Mouse (Mus musculus) embryonic stem cell, embryonic (primary cell): ENCODE results near the gene Cfap69.
"Not testable (repeated sequence)": the region's sequence is repeated elsewhere in the genome, so short reads cannot be mapped to it uniquely, and the experiment has no call there.

ENCODE experiments used
- CTCF ChIA-PET, 4 experiments: fragments of 300-600 bp in 2 of 4; fragments of 350-600 bp in 2 of 4; sonication (Branson Sonifier 250); formaldehyde crosslinking; loops; one replicate each; lab custom pipeline; 2022; ENCODE audit warnings: inconsistent platforms in 2 of 4; lab: Charles Lee
- POLR2A ChIA-PET, 4 experiments: fragments of 300-600 bp in 2 of 4; fragments of 350-600 bp in 2 of 4; sonication (Branson Sonifier 250); formaldehyde crosslinking; loops; one replicate each; lab custom pipeline; 2022; ENCODE audit warnings: antibody characterized with exemption in 4 of 4, inconsistent platforms in 1 of 4; lab: Charles Lee

Cfap69 gene

GRCm38 (mm10) chr5:5663655-5664370 lies at the start of gene Cfap69:
Gene Cfap69 (minus strand): TSS chr5:5664239.
- CTCF ChIA-PET: interaction anchor here in 3 of 4 experiments (0.6 to 1.7 kb wide), 3 partner anchors 20 to 85 kb away, joined by 4 to 5 read pairs (median 4); partner anchors contain the start of gene Steap1 (in 1 of the 3)
- POLR2A ChIA-PET: interaction anchor here in 3 of 4 experiments (0.7 to 1.3 kb wide), 6 partner anchors 13 to 105 kb away, joined by 3 to 9 read pairs (median 4); partner anchors contain the start of genes Gtpbp10 (in 1 of the 3) and Steap2 (in 1 of the 3)

DNA sequence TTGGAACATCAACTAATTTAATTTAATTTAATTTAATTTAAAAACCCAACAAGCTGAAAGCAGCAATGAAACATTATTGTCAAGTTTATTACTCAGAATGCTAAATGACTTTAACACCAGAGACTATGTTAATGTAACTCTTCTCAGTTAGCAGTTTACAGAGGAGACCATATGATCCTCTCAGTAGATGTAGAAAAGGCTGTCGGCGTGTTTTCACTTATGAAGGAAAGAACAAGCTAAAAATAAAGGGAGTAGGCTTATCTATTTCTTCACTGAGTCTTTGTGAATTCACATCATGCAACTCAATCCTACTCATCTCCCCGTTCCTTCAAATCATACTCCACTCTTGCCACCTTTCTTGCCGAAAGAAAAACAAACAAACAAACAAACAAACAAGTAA lies 47.0 kb upstream of the Cfap69 start:
- CTCF ChIA-PET: interaction anchor here in 1 of 4 experiments (0.5 kb wide), 1 partner anchor 21 kb away, joined by 3 read pairs; no protein-coding TSS in a partner anchor
- POLR2A ChIA-PET: no interaction called here

- ChIA-PET POLR2A (interaction anchor here in 2 of 4 experiments (1.0 to 3.0 kb wide), 4 partner anchors 8 to 14 kb away, joined by 4 to 12 read pairs (median 7); partner anchors contain the start of gene Steap2 (in 2 of the 2)), CTCF (interaction anchor here in 3 of 4 experiments (0.6 to 1.5 kb wide), 3 partner anchors 41 to 407 kb away, joined by 3 to 6 read pairs (median 3); partner anchors contain the start of gene Steap1 (in 1 of the 3))
Measured at GRCm38 (mm10) chr5:5707341-5708278, 43.6 kb upstream of the Cfap69 start.

GRCm38 (mm10) chr5:5705019-5705418 lies 41.0 kb upstream of the Cfap69 start:
- ChIA-PET CTCF (interaction anchor here in 1 of 4 experiments (1.0 kb wide), 1 partner anchor 44 kb away, joined by 3 read pairs; the partner anchor contains the start of gene Steap1), POLR2A (no interaction called here)

DNA sequence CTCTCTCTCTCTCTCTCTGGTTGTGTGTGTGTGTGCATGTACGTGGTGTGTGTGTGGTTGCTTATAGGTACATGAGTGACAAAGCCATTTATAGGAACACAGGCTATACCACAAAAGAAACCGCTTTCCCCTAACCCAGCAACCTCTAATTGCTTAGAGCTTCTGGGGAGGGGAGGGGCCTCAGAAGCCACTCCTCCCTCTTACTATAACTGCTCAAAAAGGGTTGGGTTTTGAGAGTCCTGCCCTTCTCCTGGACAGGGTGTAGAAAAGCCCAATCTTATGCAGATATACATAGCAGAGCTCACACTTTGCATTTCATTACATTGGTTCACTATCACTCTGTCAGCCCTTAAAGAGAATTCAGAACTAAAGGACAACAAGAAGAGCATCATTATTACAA lies 36.3 kb upstream of the Cfap69 start:
- ChIA-PET POLR2A (interaction anchor here in 2 of 4 experiments (0.7 to 2.5 kb wide), 6 partner anchors 8 to 142 kb away, joined by 4 to 8 read pairs (median 5); partner anchors contain the start of genes Cfap69 (in 1 of the 2) and Gtpbp10 (in 1 of the 2)), CTCF (interaction anchor here in 2 of 4 experiments (0.6 to 1.1 kb wide), 2 partner anchors 37 to 49 kb away, joined by 4 to 5 read pairs; partner anchors contain the start of gene Steap1 (in 1 of the 2))

DNA sequence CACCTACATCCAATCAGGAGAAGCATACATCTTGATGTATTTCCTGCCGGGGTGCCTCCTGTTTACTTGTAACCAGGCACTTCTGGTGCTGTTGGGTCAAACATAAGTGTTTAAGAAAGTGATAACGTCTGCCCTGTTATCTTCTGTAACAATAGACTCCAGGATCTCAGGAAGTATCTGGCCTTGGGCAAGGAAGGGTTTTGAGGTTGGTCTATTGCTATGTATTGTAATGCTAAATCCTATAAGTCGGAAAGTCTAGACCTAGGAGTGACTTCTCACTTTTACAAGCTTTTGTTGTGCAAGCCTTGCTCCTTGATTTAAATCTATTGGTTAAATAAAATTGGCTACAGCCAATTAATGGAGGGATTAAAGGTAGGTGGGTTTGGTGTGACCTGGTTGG lies 34.8 kb upstream of the Cfap69 start:
- CTCF ChIA-PET: interaction anchor here in 1 of 4 experiments (0.7 kb wide), 1 partner anchor 50 kb away, joined by 3 read pairs; the partner anchor contains the start of gene Steap1
- POLR2A ChIA-PET: interaction anchor here in 2 of 4 experiments (0.7 to 2.5 kb wide), 7 partner anchors 10 to 146 kb away, joined by 3 to 8 read pairs (median 5); partner anchors contain the start of genes Gtpbp10 (in 2 of the 2) and Cfap69 (in 1 of the 2)

GRCm38 (mm10) chr5:5695401-5695942 lies 31.4 kb upstream of the Cfap69 start:
- CTCF ChIA-PET: no interaction called here
- POLR2A ChIA-PET: interaction anchor here in 2 of 4 experiments (0.6 to 3.6 kb wide), 4 partner anchors 12 to 191 kb away, joined by 4 to 12 read pairs (median 6); partner anchors contain the start of gene Gtpbp10 (in 1 of the 2)

DNA sequence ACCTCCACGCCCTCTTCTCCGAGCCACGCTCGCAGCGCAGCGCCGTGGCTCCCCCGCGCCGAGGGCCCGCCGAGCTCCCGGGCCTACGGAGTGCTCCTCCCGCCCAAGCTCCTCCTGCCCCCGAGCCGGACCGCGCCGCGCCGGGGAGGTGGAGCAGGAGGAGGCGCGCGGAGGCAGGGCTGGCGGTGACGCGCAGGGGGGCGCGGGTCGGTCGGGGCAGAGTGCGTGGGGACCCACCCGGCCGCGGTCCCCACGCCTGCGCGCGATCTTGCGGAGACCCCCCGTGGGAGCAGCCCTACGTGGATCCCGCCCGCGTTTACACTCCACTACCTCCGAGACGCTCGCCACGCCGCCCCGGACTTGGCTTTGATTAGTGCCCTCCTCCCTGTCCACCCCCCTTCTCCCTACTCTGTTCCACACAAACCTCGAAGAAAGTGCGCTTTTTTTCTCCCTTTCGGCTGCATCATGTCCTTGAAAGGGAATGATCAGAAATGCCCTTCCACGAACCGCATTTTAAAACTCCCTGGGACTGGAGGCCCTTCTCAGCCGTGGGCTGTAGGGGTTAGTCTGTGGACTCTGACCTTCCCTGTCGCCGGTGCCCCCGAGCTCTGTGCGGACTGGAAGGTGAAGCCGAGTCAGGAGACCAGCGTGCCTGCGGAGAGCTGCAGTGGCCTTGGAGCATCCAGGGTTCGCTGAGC lies 30.1 kb upstream of the Cfap69 start, which contains the start of gene Steap2:
Gene Steap2, minus strand, starts transcription at position 623 of the 698 bp plus-strand sequence.
- ChIA-PET CTCF (interaction anchor here in 2 of 4 experiments (0.7 to 1.4 kb wide), 2 partner anchors 55 to 185 kb away, joined by 3 to 6 read pairs; partner anchors contain the start of gene Steap1 (in 1 of the 2)), POLR2A (interaction anchor here in 3 of 4 experiments (0.6 to 3.6 kb wide), 18 partner anchors 7 to 190 kb away, joined by 3 to 12 read pairs (median 4); partner anchors contain the start of genes Gtpbp10 (in 2 of the 3), Cfap69 (in 1 of the 3) and Steap1 (in 1 of the 3))

- ChIA-PET POLR2A (interaction anchor here in 3 of 4 experiments (0.6 to 3.6 kb wide), 13 partner anchors 8 to 189 kb away, joined by 3 to 12 read pairs (median 4); partner anchors contain the start of genes Gtpbp10 (in 2 of the 3), Cfap69 (in 1 of the 3) and Steap1 (in 1 of the 3)), CTCF (interaction anchor here in 3 of 4 experiments (0.6 to 1.4 kb wide), 3 partner anchors 56 to 592 kb away, joined by 3 to 6 read pairs (median 4); partner anchors contain the start of gene Steap1 (in 1 of the 3))
Measured at GRCm38 (mm10) chr5:5693541-5693955, 29.5 kb upstream of the Cfap69 start.

- CTCF ChIA-PET: interaction anchor here in 1 of 4 experiments (0.7 kb wide), 1 partner anchor 58 kb away, joined by 3 read pairs; no protein-coding TSS in a partner anchor
- POLR2A ChIA-PET: interaction anchor here in 1 of 4 experiments (0.6 to 0.8 kb wide), 2 partner anchors 34 to 1776 kb away, joined by 3 read pairs; no protein-coding TSS in a partner anchor
Measured at GRCm38 (mm10) chr5:5692167-5692738, 28.2 kb upstream of the Cfap69 start.

- CTCF ChIA-PET: no interaction called here
- POLR2A ChIA-PET: no interaction called here
Measured at GRCm38 (mm10) chr5:5688945-5689540, 25.0 kb upstream of the Cfap69 start.

DNA sequence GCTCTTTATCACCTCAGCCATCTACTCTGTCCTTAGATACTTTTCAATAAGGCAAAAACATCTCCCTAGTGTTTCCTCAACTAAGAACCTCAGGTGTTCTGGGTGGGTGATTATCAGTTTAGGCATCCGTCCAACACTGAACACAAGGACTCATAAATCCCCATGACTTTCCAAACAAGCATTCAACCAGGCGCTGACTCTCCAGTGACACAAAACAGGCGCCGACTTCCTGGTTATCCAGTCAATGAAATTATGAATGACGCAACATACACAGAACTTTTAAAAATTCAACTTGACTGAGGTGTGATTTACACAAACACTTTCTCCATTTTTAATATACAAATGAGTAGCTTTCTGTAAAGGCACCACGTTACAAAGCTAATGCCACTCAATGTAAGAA lies 24.2 kb upstream of the Cfap69 start:
- ChIA-PET CTCF (no interaction called here), POLR2A (interaction anchor here in 3 of 4 experiments (0.5 to 0.8 kb wide), 4 partner anchors 12 to 449 kb away, joined by 3 to 5 read pairs (median 4); no protein-coding TSS in a partner anchor)

- CTCF ChIA-PET: interaction anchor here in 1 of 4 experiments (0.6 kb wide), 2 partner anchors 32 to 39 kb away, joined by 3 to 6 read pairs; no protein-coding TSS in a partner anchor
- POLR2A ChIA-PET: no interaction called here
Measured at GRCm38 (mm10) chr5:5686973-5687372, 22.9 kb upstream of the Cfap69 start.

- CTCF ChIA-PET: not testable (repeated sequence)
- POLR2A ChIA-PET: interaction anchor here in 1 of 4 experiments (1.5 kb wide), 1 partner anchor 9 kb away, joined by 4 read pairs; the partner anchor contains the start of gene Steap2
Measured at GRCm38 (mm10) chr5:5684946-5685345, 20.9 kb upstream of the Cfap69 start.

GRCm38 (mm10) chr5:5683292-5683691 lies 19.3 kb upstream of the Cfap69 start:
- POLR2A ChIA-PET: no interaction called here
- CTCF ChIA-PET: no interaction called here
